Mouse (Mus musculus): ENCODE data around the gene Bnc2. TPM values are rescaled to one million over a fixed set of nuclear protein-coding genes. Genes with fewer than 3 reads are reported as not detected.
A peak's percentile ranks its signal among the peaks of the same experiment; 100 is the strongest.

The Bnc2 gene
- polyA plus RNA-seq, 1 experiment from 2014 or later: 0.74 TPM

GRCm38 (mm10) chr4:84668949-84669605 is 6.0 kb downstream of the Bnc2 start:
- Histone ChIP-seq H3K4me3 (replicated peaks) (no peak overlapping the region), H3K4me1 (replicated peaks) (no peaks in the 10 kb centered on the region), H3K27ac (no peak overlapping the region), H3K36me3 (no peaks in the 10 kb centered on the region), H3K9me3 (replicated peaks) (no peaks in the 10 kb centered on the region), H3K9ac (no peak overlapping the region), H3K4me2 (no peak overlapping the region), H3K27me3 (peaks cover 31% of the 10 kb centered on the region)
- DNase-seq (no peak), ATAC-seq (ENCODE audit: low read depth) (no peak)
- WGBS (ENCODE audit: insufficient replicate concordance): 71% methylated on average over 12 of the region's 12 CpGs

- Histone ChIP-seq H3K4me3 (replicated peaks) (no peak overlapping the region), H3K9me3 (replicated peaks) (no peaks in the 10 kb centered on the region), H3K9ac (no peak overlapping the region), H3K27me3 (peaks cover 23% of the 10 kb centered on the region), H3K27ac (no peak overlapping the region), H3K4me2 (no peak overlapping the region), H3K36me3 (no peaks in the 10 kb centered on the region), H3K4me1 (replicated peaks) (no peaks in the 10 kb centered on the region)
- no peak for DNase-seq
- ATAC-seq (ENCODE audit: low read depth): no peak
- 69% methylated on average over 5 of the region's 5 CpGs for WGBS (ENCODE audit: insufficient replicate concordance)
Measured at GRCm38 (mm10) chr4:84668226-84668625, 6.8 kb downstream of the Bnc2 start.

- 61% methylated on average over 5 of the region's 5 CpGs for WGBS (ENCODE audit: insufficient replicate concordance)
- Histone ChIP-seq H3K27me3 (no peaks in the 10 kb centered on the region), H3K4me1 (replicated peaks) (no peaks in the 10 kb centered on the region), H3K4me2 (no peak overlapping the region), H3K9me3 (replicated peaks) (no peaks in the 10 kb centered on the region), H3K36me3 (no peaks in the 10 kb centered on the region), H3K9ac (no peak overlapping the region), H3K27ac (no peak overlapping the region), H3K4me3 (replicated peaks) (no peak overlapping the region)
- DNase-seq (no peak), ATAC-seq (ENCODE audit: low read depth) (no peak)
Measured at GRCm38 (mm10) chr4:84662228-84663065, 12.6 kb downstream of the Bnc2 start.

- no peak overlapping the region for H3K4me2 ChIP-seq
- H3K27me3 ChIP-seq: no peaks in the 10 kb centered on the region
- ATAC-seq (ENCODE audit: low read depth): no peak
- WGBS (ENCODE audit: insufficient replicate concordance): 48% methylated on average over 3 of the region's 3 CpGs
- DNase-seq: no peak
- no peak overlapping the region for H3K27ac ChIP-seq
- no peak overlapping the region for H3K9ac ChIP-seq
- no peaks in the 10 kb centered on the region for H3K4me1 ChIP-seq (replicated peaks)
- no peaks in the 10 kb centered on the region for H3K9me3 ChIP-seq (replicated peaks)
- no peak overlapping the region for H3K4me3 ChIP-seq (replicated peaks)
- no peaks in the 10 kb centered on the region for H3K36me3 ChIP-seq
Measured at GRCm38 (mm10) chr4:84661341-84661740, 13.7 kb downstream of the Bnc2 start.

GRCm38 (mm10) chr4:84651786-84652185 is 23.3 kb downstream of the Bnc2 start:
- no peaks in the 10 kb centered on the region for H3K27me3 ChIP-seq
- no peak for ATAC-seq (ENCODE audit: low read depth)

GRCm38 (mm10) chr4:84646576-84646975 is 28.5 kb downstream of the Bnc2 start:
- Histone ChIP-seq H3K9ac (no peak overlapping the region), H3K36me3 (no peaks in the 10 kb centered on the region), H3K27me3 (no peaks in the 10 kb centered on the region), H3K4me2 (no peak overlapping the region), H3K9me3 (replicated peaks) (no peaks in the 10 kb centered on the region), H3K4me1 (replicated peaks) (no peaks in the 10 kb centered on the region), H3K4me3 (replicated peaks) (no peak overlapping the region), H3K27ac (no peak overlapping the region)
- ATAC-seq (ENCODE audit: low read depth) (no peak), DNase-seq (no peak)

More at GRCm38 (mm10) chr4:84651786-84652185, 23.3 kb downstream of the Bnc2 start:
- H3K4me3 ChIP-seq (replicated peaks): no peak overlapping the region
- WGBS (ENCODE audit: insufficient replicate concordance): 52% methylated on average over 8 of the region's 8 CpGs
- H3K9ac ChIP-seq: no peak overlapping the region
- no peaks in the 10 kb centered on the region for H3K36me3 ChIP-seq
- H3K4me2 ChIP-seq: no peak overlapping the region
- DNase-seq: no peak
- H3K27ac ChIP-seq: no peak overlapping the region
- no peaks in the 10 kb centered on the region for H3K4me1 ChIP-seq (replicated peaks)
- no peaks in the 10 kb centered on the region for H3K9me3 ChIP-seq (replicated peaks)

GRCm38 (mm10) chr4:84639166-84639565 is 35.9 kb downstream of the Bnc2 start:
- Histone ChIP-seq H3K4me2 (no peak overlapping the region), H3K36me3 (no peaks in the 10 kb centered on the region), H3K4me1 (replicated peaks) (no peaks in the 10 kb centered on the region), H3K27me3 (no peaks in the 10 kb centered on the region), H3K27ac (no peak overlapping the region), H3K9ac (no peak overlapping the region), H3K4me3 (replicated peaks) (no peak overlapping the region), H3K9me3 (replicated peaks) (no peaks in the 10 kb centered on the region)
- WGBS (ENCODE audit: insufficient replicate concordance): 47% methylated on average over 6 of the region's 6 CpGs
- no peak for ATAC-seq (ENCODE audit: low read depth)
- DNase-seq: no peak

- no peak overlapping the region for H3K27ac ChIP-seq
- no peak for DNase-seq
- WGBS (ENCODE audit: insufficient replicate concordance): 17% methylated on average over 10 of the region's 10 CpGs
- H3K27me3 ChIP-seq: no peaks in the 10 kb centered on the region
- H3K36me3 ChIP-seq: no peaks in the 10 kb centered on the region
- no peaks in the 10 kb centered on the region for H3K4me1 ChIP-seq (replicated peaks)
- H3K4me3 ChIP-seq (replicated peaks): no peak overlapping the region
- 0 out of 2 replicates have a peak overlapping the region, but pooled peaks have one; percentile 3 for H3K4me2 ChIP-seq
- H3K9me3 ChIP-seq (replicated peaks): no peaks in the 10 kb centered on the region
- no peak overlapping the region for H3K9ac ChIP-seq
- no peak for ATAC-seq (ENCODE audit: low read depth)
Measured at GRCm38 (mm10) chr4:84637641-84638040, 37.4 kb downstream of the Bnc2 start.

- WGBS (ENCODE audit: insufficient replicate concordance): 54% methylated on average over 4 of the region's 4 CpGs
- H3K9me3 ChIP-seq (replicated peaks): no peaks in the 10 kb centered on the region
- no peaks in the 10 kb centered on the region for H3K27me3 ChIP-seq
- no peak overlapping the region for H3K9ac ChIP-seq
- H3K36me3 ChIP-seq: no peaks in the 10 kb centered on the region
- no peak overlapping the region for H3K4me2 ChIP-seq
- no peaks in the 10 kb centered on the region for H3K4me1 ChIP-seq (replicated peaks)
- no peak overlapping the region for H3K27ac ChIP-seq
- no peak for DNase-seq
- H3K4me3 ChIP-seq (replicated peaks): no peak overlapping the region
- no peak for ATAC-seq (ENCODE audit: low read depth)
Measured at GRCm38 (mm10) chr4:84634751-84635150, 40.3 kb downstream of the Bnc2 start.

- no peak overlapping the region for H3K4me2 ChIP-seq
- no peak overlapping the region for H3K9ac ChIP-seq
- WGBS (ENCODE audit: insufficient replicate concordance): 48% methylated on average over 1 of the region's 1 CpGs
- H3K4me1 ChIP-seq (replicated peaks): no peaks in the 10 kb centered on the region
- no peaks in the 10 kb centered on the region for H3K27me3 ChIP-seq
- ATAC-seq (ENCODE audit: low read depth) (no peak), DNase-seq (no peak)
- no peaks in the 10 kb centered on the region for H3K9me3 ChIP-seq (replicated peaks)
- no peak overlapping the region for H3K27ac ChIP-seq
- no peak overlapping the region for H3K4me3 ChIP-seq (replicated peaks)
- H3K36me3 ChIP-seq: no peaks in the 10 kb centered on the region
Measured at GRCm38 (mm10) chr4:84633991-84634390, 41.1 kb downstream of the Bnc2 start.

GRCm38 (mm10) chr4:84632832-84633789 is 42.0 kb downstream of the Bnc2 start:
- Histone ChIP-seq H3K4me3 (replicated peaks) (no peak overlapping the region), H3K36me3 (no peaks in the 10 kb centered on the region), H3K4me1 (replicated peaks) (no peaks in the 10 kb centered on the region), H3K9me3 (replicated peaks) (no peaks in the 10 kb centered on the region), H3K27ac (no peak overlapping the region), H3K27me3 (no peaks in the 10 kb centered on the region), H3K4me2 (no peak overlapping the region), H3K9ac (no peak overlapping the region)
- ATAC-seq (ENCODE audit: low read depth) (no peak), DNase-seq (no peak)
- 50% methylated on average over 12 of the region's 12 CpGs for WGBS (ENCODE audit: insufficient replicate concordance)
